Mouse (Mus musculus) forebrain, embryonic 14.5 days (tissue): ENCODE measurements around the gene Dach1. TPM values are rescaled to one million over a fixed set of nuclear protein-coding genes. Genes with fewer than 3 reads are reported as not detected.
A peak's percentile ranks its signal among the peaks of the same experiment; 100 is the strongest.

ENCODE experiments used
- ATAC-seq: fragments of 200-750 bp; cut with Nextera tagmentation; 2 replicates; pipeline ENCODE4 v1.8.0; 2017; ENCODE audit warnings: mild to moderate bottlenecking, moderate library complexity
- DNase-seq: peaks from one replicate; pipeline ENCODE4 v3.0.0-alpha.2; 2015; ENCODE audit warnings: low spot score
- H3K27ac ChIP-seq: fragments of 300-500 bp; sonication (generic); 2 replicates; pipeline ENCODE4 v1.5.1; 2014; ENCODE audit warnings: low read depth, mild to moderate bottlenecking, control low read depth, low read length, moderate library complexity
- H3K27me3 ChIP-seq: fragments of 300-500 bp; sonication (generic); replicated peaks from 2 replicates; pipeline ENCODE4 v1.6.1; 2014; ENCODE audit warnings: low read length, control low read depth, mixed read lengths; ENCODE audit not compliant: control insufficient read depth, insufficient read depth
- H3K36me3 ChIP-seq: fragments of 300-500 bp; sonication (generic); 2 replicates; pipeline ENCODE4 v1.6.1; 2014; ENCODE audit warnings: low read length, control low read depth; ENCODE audit not compliant: control insufficient read depth, insufficient read depth
- H3K4me1 ChIP-seq: fragments of 300-500 bp; sonication (generic); 2 replicates; pipeline ENCODE4 v1.6.1; 2014; ENCODE audit warnings: antibody characterized with exemption, low read length, control low read depth; ENCODE audit not compliant: control insufficient read depth, insufficient read depth
- H3K4me2 ChIP-seq: fragments of 300-500 bp; sonication (generic); 2 replicates; pipeline ENCODE4 v1.6.1; 2014; ENCODE audit warnings: mild to moderate bottlenecking, control low read depth, low read length
- H3K4me3 ChIP-seq: fragments of 300-500 bp; sonication (generic); 2 replicates; pipeline ENCODE4 v1.5.1; 2014; ENCODE audit warnings: low read depth, low read length, control low read depth
- H3K9ac ChIP-seq: fragments of 300-500 bp; sonication (generic); 2 replicates; pipeline ENCODE4 v1.6.1; 2014; ENCODE audit warnings: mild to moderate bottlenecking, low read length, control low read depth, moderate library complexity
- H3K9me3 ChIP-seq: fragments of 300-500 bp; sonication (generic); replicated peaks from 2 replicates; pipeline ENCODE4 v1.6.1; 2016; ENCODE audit warnings: low read length, control low read depth, mixed read lengths; ENCODE audit not compliant: control insufficient read depth
- WGBS: fragments of 180-500 bp; shearing (Covaris S2); extraction: QIAGEN DNeasy Blood & Tissue Kit; methylation state at CpG from one replicate; pipeline ENCODE4 v1.1.7; 2014; 5-methylcytosine and 5-hydroxymethylcytosine counted together
- polyA plus RNA-seq: library from polyadenylated mRNA; unstranded; fragments of >200 nt; fragmentation: Nextera tagmentation; extraction: Ambion mirVana; gene quantifications from 2 replicates; pipeline ENCODE4 v1.2.1, GENCODE M21; 2014

Gene Dach1
- 10.8 and 11.0 TPM in 2 replicates for polyA plus RNA-seq

DNA sequence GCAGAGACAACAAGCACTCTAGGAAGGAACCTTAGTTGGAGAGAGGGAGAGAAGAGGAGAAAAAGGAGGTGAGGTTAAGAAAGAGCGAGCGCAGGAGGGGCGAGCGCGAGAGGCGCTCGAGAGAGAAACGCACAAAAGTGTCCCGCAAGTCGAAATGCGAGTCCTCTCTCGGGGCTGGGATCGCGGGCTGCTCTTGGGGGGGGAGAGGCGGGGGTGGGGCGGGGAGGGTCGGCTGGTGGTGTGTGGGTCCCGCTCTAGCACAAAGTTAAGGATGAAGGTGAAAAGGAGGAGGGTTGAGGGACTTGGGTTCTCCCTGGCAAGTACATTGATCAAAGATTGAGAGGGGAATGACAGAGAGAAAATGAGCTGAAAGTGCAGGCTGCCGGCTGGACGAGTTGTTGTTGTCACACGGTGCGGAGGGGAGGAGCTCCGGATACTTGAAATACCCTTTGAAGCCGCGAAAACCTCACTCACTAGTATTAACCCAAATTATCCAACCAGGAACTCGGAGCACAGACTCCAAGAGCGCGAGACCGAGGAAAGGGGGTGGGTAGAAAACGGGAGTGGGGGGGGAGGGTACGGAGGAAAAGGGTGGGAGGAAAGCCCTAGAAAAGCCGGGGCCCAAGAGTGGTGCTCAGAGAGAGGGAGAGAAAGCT is at the start of gene Dach1:
Dach1 (minus strand) TSS at position 345 of the 656 bp plus-strand sequence.
- H3K4me3 ChIP-seq = peak within 1 kb of the TSS; percentile 61
- no peaks in the 10 kb centered on the region for H3K27me3 ChIP-seq
- H3K9me3 ChIP-seq = no peaks in the 10 kb centered on the region
- DNase-seq (peak; percentile 93), ATAC-seq (peak; percentile 68)
- peak within 1 kb of the TSS; percentile 92 for H3K27ac ChIP-seq
- H3K9ac ChIP-seq = peak within 1 kb of the TSS; percentile 82
- peak within 1 kb of the TSS; percentile 75 for H3K4me2 ChIP-seq
- WGBS = 1% methylated on average over 31 of the region's 32 CpGs
- peaks cover 8% of the 10 kb centered on the region for H3K4me1 ChIP-seq
- H3K36me3 ChIP-seq = no peaks in the 10 kb centered on the region

- no peaks in the 10 kb centered on the region for H3K36me3 ChIP-seq
- no peaks in the 10 kb centered on the region for H3K27me3 ChIP-seq
Measured at GRCm38 (mm10) chr14:98200089-98200488, 30.5 kb upstream of the Dach1 start.

DNA sequence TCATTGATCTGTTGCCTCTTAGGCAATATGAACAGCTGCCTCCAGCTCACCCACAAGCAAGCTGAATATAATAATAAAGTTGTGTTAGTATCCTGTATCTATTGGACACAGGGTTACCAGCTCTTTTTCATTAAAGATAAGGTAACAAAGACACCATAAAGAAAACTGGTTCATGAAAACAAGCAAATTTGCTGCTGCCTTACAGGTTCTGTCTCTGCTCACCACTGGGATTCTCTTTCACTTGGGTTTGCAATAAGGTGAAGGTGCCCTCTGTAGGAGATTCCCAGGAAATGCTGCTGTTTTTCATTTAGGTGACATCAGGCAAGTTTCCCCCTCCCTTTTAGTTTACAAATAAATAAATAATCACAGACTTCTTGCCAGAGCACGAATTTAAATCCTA is 12.0 kb upstream of the Dach1 start:
- H3K4me3 ChIP-seq = no peak overlapping the region
- H3K9me3 ChIP-seq = no peaks in the 10 kb centered on the region
- H3K4me1 ChIP-seq = no peaks in the 10 kb centered on the region
- WGBS = 8% methylated on average over 1 of the region's 1 CpGs
- no peaks in the 10 kb centered on the region for H3K27me3 ChIP-seq
- H3K9ac ChIP-seq = no peak overlapping the region
- H3K36me3 ChIP-seq = no peaks in the 10 kb centered on the region
- peak; percentile 72 for DNase-seq
- no peak overlapping the region for H3K27ac ChIP-seq
- H3K4me2 ChIP-seq = no peak overlapping the region
- ATAC-seq = peak; percentile 74; the same call in 1 of the 2 replicates

More at GRCm38 (mm10) chr14:98200089-98200488, 30.5 kb upstream of the Dach1 start:
- Histone ChIP-seq H3K4me1 (no peaks in the 10 kb centered on the region), H3K4me2 (no peak overlapping the region), H3K9ac (no peak overlapping the region), H3K27ac (no peak overlapping the region), H3K9me3 (no peaks in the 10 kb centered on the region), H3K4me3 (no peak overlapping the region)
- ATAC-seq = no peak
- no peak for DNase-seq
- WGBS = 77% methylated on average over 3 of the region's 3 CpGs

DNA sequence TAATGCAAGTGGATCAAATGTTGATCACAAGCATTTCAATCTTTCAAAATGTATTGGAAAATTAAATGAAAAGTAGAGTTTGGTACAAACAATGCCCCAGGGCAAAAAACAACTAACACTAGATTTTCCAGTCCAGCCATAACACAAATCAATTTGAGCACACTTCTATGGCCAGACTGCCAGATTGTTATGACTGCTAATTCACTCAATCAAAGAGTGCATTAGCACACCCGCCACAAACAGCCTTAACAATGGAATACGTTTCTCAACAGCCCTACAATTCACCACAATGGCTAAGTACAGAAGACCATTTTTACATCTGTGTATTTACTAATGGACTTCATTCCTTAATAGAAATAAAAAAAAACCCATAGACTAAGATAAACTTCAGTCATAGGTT is 4.3 kb upstream of the Dach1 start:
- ATAC-seq (peak; percentile 47), DNase-seq (peak; percentile 84)
- Histone ChIP-seq H3K4me1 (peaks cover 5% of the 10 kb centered on the region), H3K9me3 (no peaks in the 10 kb centered on the region), H3K27ac (no peak overlapping the region), H3K4me2 (no peak overlapping the region), H3K4me3 (no peak overlapping the region), H3K36me3 (no peaks in the 10 kb centered on the region), H3K27me3 (no peaks in the 10 kb centered on the region), H3K9ac (no peak overlapping the region)
- WGBS = 5% methylated on average over 2 of the region's 2 CpGs

DNA sequence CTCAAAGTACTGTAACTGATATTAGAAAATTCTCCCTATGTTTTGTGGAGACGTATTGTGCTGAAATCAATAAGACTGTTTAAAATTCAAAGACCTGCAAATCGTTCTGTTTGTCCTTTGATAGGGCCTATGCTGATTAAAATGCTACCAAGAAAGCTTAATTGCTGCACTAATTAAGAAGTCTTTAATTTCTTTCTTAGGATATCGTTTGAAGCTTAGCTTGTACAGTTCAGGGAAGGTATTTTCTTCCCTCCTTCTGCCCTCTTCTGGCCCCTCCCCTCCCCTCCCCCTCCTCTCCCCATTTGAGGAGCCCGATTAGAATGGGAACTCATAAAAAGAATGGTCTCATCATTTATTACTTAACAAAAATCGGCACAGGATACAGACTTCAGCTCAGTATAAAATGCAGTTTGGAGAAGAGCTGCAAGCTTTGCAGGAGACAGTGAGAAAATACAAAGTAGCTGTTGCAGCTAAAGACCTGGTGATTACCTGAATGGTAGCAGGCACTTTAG is 2.9 kb upstream of the Dach1 start:
- DNase-seq (peak; percentile 63), ATAC-seq (no peak)
- no peak overlapping the region for H3K4me3 ChIP-seq
- no peaks in the 10 kb centered on the region for H3K27me3 ChIP-seq
- WGBS = 0% methylated on average over 5 of the region's 5 CpGs
- peaks cover 5% of the 10 kb centered on the region for H3K4me1 ChIP-seq
- no peak overlapping the region for H3K27ac ChIP-seq
- H3K36me3 ChIP-seq = no peaks in the 10 kb centered on the region
- no peaks in the 10 kb centered on the region for H3K9me3 ChIP-seq
- no peak overlapping the region for H3K9ac ChIP-seq
- H3K4me2 ChIP-seq = peak overlapping the region; percentile 33

DNA sequence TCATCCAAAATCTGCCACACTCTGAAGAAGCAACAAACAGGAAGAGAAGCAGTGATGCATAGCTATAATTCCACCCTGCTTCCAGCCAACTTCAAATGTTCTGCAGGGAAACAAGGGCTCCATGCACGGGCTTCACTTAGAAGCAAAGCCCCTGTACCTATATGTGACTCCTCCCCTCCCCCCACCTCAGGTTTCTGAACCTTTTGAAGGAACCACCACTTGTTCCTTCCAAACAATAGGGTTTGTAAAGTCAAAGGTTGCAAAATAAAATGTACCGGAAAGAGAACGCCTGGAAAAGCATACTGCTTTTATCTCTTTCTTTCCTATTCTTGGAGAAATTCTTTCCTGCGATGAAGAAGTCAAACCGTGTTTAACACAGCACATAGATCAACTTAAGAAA is 2.3 kb upstream of the Dach1 start:
- H3K27ac ChIP-seq = 0 out of 2 replicates have a peak overlapping the region, but pooled peaks have one; percentile 0
- H3K4me3 ChIP-seq = 0 out of 2 replicates have a peak overlapping the region, but pooled peaks have one; percentile 1
- ATAC-seq (no peak), DNase-seq (no peak)
- no peaks in the 10 kb centered on the region for H3K36me3 ChIP-seq
- H3K4me1 ChIP-seq = peaks cover 5% of the 10 kb centered on the region
- H3K9ac ChIP-seq = no peak overlapping the region
- WGBS = 3% methylated on average over 5 of the region's 5 CpGs
- no peaks in the 10 kb centered on the region for H3K27me3 ChIP-seq
- H3K4me2 ChIP-seq = peak overlapping the region; percentile 33
- no peaks in the 10 kb centered on the region for H3K9me3 ChIP-seq

- H3K4me3 ChIP-seq = peak overlapping the region; percentile 61
- H3K27ac ChIP-seq = peak overlapping the region; percentile 92
- no peaks in the 10 kb centered on the region for H3K9me3 ChIP-seq
- peak overlapping the region; percentile 82 for H3K9ac ChIP-seq
- peak; percentile 13 for ATAC-seq
- H3K4me2 ChIP-seq = peak overlapping the region; percentile 75
- no peaks in the 10 kb centered on the region for H3K27me3 ChIP-seq
- no peaks in the 10 kb centered on the region for H3K36me3 ChIP-seq
- peak; percentile 55 for DNase-seq
- peaks cover 10% of the 10 kb centered on the region for H3K4me1 ChIP-seq
- WGBS = under 1% methylated on average over 45 of the region's 45 CpGs
Measured at GRCm38 (mm10) chr14:98168908-98169401, 610 bp downstream of the Dach1 start.

DNA sequence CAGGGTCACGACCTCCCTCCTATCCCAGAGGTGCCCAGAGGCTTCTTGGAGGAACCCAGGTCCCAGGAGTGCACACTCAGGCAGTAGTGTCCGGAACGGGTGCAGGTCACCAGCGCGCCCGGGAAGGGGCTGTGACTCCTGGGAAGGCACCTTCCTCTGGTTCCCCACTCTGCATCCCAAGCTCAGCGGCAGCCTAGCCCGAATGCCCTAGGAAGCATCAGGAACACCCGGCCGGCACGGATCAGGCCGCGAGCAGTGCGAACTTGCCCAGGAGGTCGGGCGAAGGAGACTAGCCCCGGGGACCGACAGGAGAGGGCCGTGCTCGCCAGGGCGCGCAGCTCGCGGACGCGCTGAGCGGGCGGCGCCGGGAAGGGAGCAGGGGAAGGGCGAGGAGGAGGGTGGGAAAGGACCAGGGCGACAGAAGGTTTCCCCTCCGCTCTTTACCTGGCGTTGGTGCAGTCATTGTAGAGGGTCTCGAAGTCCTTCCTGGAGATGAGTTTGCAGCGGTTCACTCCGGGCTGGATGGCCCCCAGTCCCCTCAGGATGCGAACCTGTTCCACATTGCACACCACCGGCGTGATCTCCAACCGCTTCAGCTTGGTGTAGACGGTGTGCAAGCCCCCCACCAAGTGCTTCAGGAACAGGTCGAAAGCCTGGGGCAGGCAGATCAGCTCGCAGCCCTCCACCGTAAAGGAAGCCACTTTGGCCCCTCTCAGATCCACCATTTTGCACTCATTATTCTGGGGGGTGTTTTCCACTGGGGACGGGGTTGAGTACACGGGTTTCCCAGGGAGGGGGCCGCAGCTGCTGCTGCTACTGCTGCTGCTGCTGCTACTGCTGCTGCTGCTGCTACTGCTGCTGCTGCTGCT is 1.3 kb downstream of the Dach1 start:
- no peaks in the 10 kb centered on the region for H3K9me3 ChIP-seq
- DNase-seq (peak; percentile 57), ATAC-seq (peak; percentile 53)
- no peaks in the 10 kb centered on the region for H3K36me3 ChIP-seq
- peak overlapping the region; percentile 75 for H3K4me2 ChIP-seq
- peak overlapping the region; percentile 61 for H3K4me3 ChIP-seq
- peak overlapping the region; percentile 92 for H3K27ac ChIP-seq
- no peaks in the 10 kb centered on the region for H3K27me3 ChIP-seq
- H3K9ac ChIP-seq = peak overlapping the region; percentile 82
- under 1% methylated on average over 48 of the region's 48 CpGs for WGBS
- peaks cover 10% of the 10 kb centered on the region for H3K4me1 ChIP-seq
